Mouse (Mus musculus) T-helper 17 cell (primary cell): ENCODE measurements around the gene 5730522E02Rik.

Experiments used
- in situ Hi-C, 2 experiments: fragments of 300-600 bp; cut with MboI, MseI; formaldehyde crosslinking; loops; 1 replicate in 1 of 2; 2 replicates in 1 of 2; pipeline ENCODE4 v1.15.1; 2025; ENCODE audit warnings: high pct_unique_total_duplicates in 2 of 2

Gene 5730522E02Rik

DNA sequence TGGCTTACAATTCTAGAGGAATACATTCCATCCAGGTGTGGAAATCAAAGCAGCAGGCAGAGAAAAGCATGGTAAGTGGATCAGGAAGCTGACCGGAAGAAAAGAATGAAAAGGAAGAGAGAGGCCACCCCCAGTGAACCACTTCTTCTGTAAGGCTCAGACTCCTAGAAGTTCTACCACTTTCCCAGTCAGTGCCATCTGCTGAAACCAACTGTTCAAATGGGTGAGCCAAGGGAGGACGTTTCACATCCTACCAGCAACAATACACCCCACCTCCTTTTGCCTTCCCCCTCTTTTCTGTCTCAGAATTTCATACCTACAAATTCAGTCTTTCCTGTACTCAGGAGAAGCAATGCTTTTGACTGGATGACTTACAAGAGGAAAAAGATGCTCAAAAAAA lies 197.0 kb downstream of the 5730522E02Rik start:
- in situ Hi-C loops = no loop called here

DNA sequence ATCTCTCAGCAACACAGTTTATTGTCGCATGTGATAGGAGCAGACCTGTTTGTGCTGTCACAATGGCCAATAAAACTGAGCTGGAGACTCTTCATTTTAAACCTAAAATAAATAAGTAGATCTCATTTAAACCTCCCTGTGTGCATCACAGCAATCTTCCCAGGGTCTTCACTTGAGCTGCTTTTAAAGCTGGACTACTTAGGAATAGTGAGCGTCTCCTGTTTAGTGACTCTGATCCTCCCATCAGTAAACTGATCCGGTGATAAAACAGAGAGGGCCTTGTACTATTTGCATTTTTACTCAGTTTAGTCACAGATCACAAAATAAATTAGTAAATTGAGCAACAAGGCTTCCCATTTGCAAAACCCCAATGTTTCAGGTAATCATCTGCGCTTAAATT lies 206.5 kb downstream of the 5730522E02Rik start:
- in situ Hi-C loops = no loop called here

DNA sequence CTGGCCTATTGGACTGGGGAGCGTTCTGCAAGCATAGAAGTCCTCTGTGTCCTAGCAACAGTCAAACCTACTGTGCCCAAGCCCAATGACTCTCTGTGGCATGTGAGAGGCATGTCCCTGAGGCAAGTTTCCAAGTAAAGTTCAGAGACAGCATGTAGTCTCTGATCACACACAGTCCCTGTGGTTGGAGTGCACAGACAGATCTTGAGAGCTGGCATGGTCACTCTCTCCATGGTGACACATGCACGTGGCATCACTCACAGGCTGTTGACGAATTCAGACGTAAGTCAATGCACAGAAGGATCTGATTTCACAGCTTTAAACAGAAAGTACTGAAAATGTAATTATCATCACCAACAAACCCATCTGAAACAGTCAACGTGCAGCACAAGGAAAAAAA lies 210.8 kb downstream of the 5730522E02Rik start:
- in situ Hi-C loops = loop anchor here in 1 of 2 experiments (10.0 kb wide), 1 partner anchor 65 kb away; no protein-coding TSS in a partner anchor

DNA sequence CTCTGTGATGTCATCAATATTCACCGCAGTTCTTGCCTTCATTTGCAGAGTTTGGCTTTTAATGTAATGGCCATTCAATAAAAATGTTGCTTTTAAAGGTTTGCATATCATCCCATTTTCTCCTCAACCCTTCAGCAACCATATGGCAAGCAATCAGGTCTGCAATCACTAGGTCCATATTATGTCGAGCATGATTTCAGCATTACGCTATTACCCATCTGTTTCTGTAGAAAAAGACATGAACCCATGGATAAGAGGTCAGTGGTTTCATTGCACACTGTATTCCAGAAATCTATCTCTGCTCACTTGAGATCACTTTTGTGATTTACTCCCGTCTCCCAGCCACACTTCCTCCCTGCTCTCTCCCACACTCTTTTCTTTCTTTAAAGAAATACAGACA lies 213.1 kb downstream of the 5730522E02Rik start:
- in situ Hi-C loops = loop anchor here in 1 of 2 experiments (10.0 kb wide), 1 partner anchor 63 kb away; no protein-coding TSS in a partner anchor

DNA sequence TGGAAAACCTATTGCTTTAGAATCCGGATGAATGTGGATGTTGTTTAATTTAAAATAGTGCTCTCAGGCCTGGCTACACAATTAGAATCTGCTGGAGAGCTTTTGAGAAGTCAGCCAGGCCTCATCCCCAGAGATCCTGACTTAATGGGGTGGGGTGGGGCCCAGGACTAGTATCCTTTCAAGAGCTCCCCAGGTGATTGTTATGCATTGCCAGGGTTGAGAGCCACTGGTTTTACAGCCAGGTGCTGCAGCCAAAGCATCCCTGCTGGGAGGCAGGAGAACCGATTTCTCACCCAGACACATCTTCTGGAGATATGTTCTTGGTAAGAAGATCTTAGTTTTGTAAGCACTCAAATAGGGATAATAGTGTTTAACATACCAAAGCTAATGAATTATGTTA lies 216.4 kb downstream of the 5730522E02Rik start:
- in situ Hi-C loops = loop anchor here in 1 of 2 experiments (10.0 kb wide), 1 partner anchor 59 kb away; no protein-coding TSS in a partner anchor

DNA sequence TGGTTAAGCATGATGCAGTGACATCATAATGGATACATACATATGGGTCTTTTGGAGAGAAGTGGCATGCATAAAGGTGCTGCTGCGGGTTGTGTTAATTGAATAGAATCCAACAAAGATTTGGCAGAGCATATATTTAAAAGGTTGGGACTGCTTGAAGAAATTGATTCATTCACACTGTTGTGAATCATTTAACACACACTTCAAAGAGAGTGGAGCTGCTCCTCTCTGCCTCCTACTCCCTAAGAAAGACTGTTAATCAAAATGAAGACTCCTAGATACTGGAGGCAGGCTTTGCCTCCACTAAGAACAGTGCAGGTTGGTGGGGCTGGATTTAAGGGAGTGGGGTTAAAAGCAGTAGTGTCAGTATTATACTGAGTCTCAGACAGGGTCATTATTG lies 218.3 kb downstream of the 5730522E02Rik start:
- in situ Hi-C loops = loop anchor here in 1 of 2 experiments (10.0 kb wide), 1 partner anchor 57 kb away; no protein-coding TSS in a partner anchor

DNA sequence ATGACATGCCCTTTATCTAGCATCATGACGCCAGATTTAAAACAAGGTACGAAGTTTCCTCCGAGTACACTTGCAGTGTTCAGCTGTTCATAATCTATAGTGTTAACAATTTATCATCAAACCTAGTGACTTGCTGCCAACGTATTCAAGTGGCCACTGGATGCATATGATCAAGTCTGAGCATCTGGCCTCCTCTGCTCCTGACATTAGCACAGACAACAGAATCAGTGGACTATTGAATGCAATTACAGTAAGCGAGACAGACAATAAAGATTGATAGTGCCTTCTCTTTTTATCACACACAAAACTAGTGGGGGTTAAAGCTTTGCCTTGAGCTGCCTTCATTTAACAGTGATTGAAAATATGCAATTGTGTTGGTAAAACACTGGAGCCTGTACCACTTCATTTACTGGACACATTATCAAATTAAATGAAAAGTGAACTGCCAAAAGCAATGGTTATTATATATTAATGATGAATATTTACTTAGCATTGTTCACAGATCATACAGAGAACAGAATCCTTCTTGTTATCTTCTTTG lies 231.8 kb downstream of the 5730522E02Rik start:
- in situ Hi-C loops = no loop called here

DNA sequence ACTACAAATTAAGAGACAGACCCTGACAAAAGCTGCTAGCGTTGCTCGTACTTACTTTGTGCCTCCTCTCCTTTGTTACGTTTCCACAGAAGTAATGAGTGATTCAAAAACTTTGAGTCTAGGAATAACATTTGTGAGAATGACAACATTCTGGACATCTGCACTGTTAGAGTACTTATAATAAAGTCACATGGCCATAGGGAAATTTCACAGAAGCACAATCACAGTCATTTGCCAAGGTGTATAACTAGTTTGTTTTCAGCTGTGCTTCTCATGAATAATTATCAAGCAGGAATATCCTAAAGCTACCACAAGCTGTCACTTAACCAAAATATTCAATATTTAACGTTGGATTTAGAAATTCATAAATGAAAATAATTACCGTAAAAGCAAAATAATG lies 269.1 kb downstream of the 5730522E02Rik start:
- in situ Hi-C loops = no loop called here

DNA sequence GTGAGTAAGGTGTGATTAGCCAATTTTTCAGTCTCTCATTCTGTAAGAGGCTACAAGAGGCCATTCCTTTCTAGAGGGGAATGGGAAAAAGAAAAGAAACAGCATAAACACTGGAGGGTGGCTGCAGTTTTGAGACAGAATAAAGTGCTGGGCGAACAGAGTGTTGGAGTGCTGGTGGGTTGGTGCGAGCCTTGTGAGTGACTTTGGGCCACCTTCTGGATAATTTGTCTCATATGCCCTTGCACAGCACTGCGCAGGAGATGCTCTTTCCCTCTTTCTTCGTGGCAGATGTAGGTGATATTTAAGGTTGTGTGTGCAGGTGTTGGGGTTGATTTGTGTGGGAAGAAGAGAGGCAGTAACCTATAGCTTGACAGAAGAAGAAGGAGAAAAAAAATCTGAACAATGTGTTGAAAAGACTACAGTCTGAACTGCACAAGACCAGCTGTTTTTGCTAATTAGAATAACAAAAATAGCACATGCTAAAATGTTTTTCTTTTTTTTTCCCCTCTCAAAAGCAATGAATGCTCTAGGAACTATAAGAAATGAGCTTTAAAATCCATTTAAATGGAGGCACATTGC lies 269.8 kb downstream of the 5730522E02Rik start:
- in situ Hi-C loops = no loop called here

DNA sequence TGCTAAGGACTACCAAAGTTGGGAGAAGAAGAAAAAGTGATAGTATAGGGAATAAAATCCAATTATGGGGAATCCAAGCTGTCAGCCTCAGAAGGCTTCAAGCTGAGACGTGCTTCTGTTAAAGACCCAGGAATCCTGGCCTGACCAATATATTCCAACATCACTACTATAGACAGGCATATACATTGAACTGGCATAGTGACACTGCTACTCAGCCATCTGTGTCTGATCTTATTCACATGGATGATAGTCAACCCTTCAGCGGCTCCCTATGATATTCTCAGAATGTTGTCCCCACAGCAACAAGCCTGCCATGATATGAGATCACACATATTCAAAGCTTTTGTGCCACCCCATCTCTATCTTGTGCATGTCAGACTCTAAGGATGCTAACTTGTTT lies 284.3 kb downstream of the 5730522E02Rik start:
- in situ Hi-C loops = no loop called here

DNA sequence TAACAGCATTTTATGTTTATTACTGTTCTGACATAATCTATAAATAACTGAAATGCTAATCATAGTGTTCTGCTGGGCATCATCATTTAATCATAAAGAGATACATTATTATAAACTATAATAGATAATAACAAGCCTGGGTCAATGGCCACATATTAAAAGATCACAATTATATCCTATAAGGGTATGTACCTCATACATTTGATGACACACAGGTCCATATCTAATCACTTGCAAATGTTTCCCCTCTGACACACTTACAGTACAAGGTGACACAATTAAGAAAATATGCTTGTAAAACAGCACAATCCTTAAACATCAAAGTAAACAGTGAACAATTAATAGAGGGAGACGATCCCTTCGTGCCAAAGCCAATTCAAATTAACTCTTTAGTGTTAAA lies 308.2 kb downstream of the 5730522E02Rik start:
- in situ Hi-C loops = no loop called here

DNA sequence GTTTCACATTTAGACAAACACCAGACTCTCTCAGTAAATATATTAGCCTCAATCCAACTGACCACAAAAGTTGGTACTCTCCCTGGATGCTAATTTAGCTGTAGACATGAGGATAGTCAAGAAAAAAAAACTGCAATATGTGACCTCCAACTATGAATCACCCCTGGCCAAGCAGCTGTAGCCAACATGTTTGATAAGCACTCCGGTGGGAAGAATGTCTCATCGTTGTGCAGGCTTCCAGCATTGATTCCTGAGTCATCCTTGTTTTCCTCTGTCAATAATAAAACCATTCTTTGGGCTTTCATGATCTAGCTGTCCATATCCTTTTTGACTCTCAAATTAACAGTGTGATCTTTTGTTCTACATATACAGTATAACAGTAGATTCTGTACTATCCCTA lies 308.9 kb downstream of the 5730522E02Rik start:
- in situ Hi-C loops = no loop called here

DNA sequence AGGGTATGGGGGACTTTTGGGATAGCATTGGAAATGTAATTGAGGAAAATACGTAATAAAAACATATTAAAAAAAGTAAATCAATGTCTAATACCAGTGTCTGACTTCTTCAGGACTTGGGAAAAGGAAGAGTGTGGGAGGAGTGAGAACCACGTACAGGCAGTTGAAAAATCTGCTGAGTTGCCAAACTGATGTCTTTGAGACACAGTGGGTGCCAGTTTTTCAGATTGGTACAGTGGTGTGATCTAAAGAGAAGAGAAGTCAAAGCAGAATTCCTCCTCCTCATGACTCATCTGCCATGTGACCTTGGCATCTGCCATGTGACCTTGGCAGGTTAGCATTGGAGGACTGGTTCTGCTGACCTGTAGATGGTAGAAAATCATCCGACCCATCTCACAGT lies 316.7 kb downstream of the 5730522E02Rik start:
- in situ Hi-C loops = no loop called here

DNA sequence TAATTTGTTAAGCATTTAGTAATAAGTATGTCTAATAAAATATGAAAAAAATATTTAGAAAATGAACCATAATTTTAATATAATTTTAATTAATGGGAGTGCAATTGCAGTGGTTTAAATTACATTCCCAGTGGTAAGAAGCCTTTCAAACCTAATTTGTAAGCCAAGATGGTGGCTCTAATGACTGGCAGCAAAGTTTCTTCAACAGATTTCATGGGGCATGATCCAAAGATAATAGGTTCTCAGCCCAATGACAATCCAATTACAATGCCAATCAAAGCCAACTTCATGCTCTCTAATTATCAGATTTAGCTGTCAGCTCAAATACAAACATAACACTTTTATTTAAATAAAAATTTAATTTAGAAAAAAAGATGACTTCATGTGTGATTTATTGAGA lies 337.6 kb downstream of the 5730522E02Rik start:
- in situ Hi-C loops = loop anchor here in 1 of 2 experiments (25.0 kb wide), 1 partner anchor 1836 kb away; no protein-coding TSS in a partner anchor

DNA sequence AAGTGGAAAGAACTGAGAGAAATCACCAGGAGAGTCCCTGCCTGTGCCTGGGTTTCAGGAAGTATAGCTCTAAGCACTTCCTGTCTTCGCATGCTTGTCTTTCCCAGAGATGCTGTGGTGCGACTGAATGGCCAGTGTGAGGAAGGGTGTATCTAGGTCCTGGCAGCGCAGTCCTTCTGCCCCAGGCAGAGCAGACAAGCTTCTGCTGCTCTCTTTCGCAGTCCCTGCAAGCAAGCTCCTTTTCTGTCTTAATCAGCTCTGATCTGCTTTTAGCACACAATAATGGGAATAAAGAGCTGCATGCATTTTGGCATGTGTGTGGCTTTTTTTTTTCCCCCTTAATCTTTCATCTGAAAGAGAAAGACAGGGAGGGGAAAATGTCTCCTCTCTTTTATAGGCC lies 338.2 kb downstream of the 5730522E02Rik start:
- in situ Hi-C loops = loop anchor here in 1 of 2 experiments (25.0 kb wide), 1 partner anchor 1835 kb away; no protein-coding TSS in a partner anchor

DNA sequence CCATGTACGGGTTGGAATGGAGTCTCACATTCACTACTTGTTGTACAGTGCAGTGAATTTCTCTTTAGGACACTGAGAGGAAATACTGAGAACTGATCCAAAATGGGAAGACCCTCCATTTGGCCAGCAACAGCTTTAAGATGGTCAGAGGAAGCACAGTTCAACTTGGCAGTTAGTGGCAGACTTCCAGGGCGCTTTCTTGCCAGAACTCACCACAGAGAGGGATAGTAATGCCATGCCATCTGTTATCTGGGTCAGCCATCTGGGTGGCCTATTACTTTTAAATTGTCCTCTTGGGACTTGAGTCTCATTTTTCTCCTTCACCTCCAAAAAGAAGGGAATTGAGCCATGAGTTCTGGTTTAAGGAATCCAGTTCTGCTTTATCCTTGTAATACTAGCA lies 344.3 kb downstream of the 5730522E02Rik start:
- in situ Hi-C loops = loop anchor here (10.0 to 25.0 kb wide), 2 partner anchors 1821 to 1829 kb away; no protein-coding TSS in a partner anchor

DNA sequence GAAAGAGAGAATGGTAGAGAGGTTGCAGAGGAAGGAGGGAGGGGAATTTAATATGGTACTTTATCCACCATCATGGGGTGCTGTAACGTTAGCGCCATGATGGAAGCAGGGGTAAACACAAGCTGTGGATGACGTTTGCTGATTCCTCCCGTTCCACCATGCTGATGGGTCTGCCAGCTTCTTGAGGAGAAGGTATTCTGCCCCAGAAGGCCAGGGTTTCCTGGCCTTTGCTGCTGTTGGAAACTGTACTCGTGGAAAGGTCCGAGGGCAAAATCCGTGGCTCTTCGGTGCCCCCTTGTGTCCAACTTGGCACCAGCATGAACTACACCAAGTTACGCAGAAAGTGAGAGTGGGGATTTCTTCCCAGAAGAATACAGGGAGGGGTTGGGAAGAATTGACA lies 347.9 kb downstream of the 5730522E02Rik start:
- in situ Hi-C loops = loop anchor here (10.0 to 25.0 kb wide), 2 partner anchors 1818 to 1825 kb away; no protein-coding TSS in a partner anchor

DNA sequence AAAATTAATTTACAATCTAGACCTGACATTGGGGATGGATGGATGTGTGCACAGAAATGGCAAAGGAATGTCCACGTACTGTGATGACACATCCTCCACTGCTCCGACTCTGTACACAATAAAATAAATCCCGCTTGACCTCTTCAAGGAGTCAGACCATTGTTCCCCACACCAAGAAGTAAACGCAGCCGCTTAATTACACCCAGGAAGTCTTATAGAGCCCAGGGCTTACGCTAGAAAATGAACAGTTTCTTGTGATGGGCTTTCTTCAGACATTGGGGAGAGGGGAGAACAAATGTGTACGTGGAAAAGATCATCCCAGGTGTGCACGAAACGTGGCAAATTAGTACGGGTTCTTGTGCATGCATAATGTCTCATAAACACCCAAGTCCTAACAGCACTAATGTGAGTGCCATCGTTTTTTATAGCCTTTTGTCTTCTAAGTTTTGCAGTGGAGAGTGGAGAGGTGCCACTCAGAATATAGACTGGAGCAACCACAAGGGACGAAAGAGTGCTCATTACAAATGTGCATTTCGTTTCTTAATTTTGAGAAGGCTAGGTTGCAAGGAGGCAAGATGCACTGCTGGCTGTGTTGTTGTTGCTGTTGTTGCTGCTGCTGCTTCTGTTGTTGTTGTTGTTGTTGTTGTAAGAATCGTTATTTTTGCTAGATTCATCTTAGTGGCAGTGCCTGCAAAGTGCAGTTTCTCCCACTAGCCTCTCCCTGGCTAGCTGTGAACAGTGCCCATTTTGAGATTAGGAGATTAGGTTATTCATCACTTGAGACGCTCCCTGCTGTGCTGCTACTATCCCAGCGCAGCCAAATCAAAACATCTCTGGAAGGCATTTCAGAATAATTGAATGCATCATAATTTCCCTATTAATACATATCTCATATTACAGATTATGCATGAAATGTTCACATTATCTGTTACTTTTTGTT lies 353.7 kb downstream of the 5730522E02Rik start:
- in situ Hi-C loops = loop anchor here in 1 of 2 experiments (25.0 kb wide), 1 partner anchor 1820 kb away; no protein-coding TSS in a partner anchor

DNA sequence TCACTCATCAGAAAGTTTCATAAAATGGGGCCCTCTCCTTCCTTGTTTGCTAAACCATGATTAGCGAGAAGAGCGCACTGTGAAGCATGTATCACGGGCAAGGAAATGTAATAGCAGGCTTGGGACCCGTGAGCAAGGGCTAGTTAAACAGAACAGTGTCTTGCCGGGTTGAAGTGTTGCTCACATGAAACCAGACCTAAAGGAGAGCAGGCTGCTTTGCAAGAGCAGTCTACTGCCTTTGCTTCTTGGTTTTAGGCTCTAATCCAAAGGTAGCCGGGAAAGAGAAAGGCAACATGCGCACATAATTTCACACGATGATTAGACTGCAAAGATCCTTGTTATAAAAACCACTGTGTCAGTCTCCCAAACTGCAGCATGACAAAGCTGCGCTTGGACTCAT lies 354.8 kb downstream of the 5730522E02Rik start:
- in situ Hi-C loops = loop anchor here in 1 of 2 experiments (25.0 kb wide), 1 partner anchor 1818 kb away; no protein-coding TSS in a partner anchor

DNA sequence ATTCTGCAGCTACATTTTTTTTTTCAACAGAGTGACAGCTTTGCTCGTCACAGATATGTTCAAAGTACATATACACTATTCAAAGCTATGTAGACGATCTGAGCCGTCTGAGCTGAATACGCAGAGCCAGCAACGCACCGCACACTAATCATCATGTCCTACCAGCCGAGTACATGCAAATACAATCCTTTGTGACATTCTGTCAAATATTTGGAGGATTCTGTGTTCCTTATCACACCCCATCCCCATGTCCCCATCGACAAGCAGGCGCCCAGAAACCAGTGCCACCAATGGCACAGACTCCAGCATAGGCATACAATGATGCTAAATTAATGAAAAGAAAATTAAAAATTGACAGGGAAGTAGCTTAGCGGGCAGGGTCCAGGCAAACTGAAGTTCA lies 356.3 kb downstream of the 5730522E02Rik start:
- in situ Hi-C loops = loop anchor here in 1 of 2 experiments (25.0 kb wide), 1 partner anchor 1817 kb away; no protein-coding TSS in a partner anchor

DNA sequence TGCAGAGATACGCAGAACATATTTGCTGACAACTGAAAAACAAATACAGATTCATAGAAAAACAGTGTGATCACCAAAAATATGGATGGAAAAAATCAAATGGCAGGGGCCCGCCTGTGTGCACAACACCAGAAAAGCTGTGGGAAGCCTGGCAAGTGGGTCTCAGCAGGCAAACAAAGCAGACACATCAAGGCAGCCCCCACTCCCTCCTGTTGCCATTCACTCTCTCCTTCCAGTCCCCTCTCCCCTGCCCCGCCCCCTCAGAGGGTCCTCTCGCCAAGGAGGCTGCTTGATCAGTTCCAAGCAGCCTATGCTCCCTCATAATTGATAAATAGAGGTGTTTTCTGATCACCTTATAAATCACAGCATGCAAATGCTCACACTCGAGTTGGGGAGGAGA lies 357.5 kb downstream of the 5730522E02Rik start:
- in situ Hi-C loops = loop anchor here in 1 of 2 experiments (25.0 kb wide), 1 partner anchor 1816 kb away; no protein-coding TSS in a partner anchor
